Mouse (Mus musculus) stomach, postnatal 0 days (tissue): ENCODE data around the gene Kmt5b. TPM values are rescaled to one million over a fixed set of nuclear protein-coding genes. Genes with fewer than 3 reads are reported as not detected.

Source experiments
- ATAC-seq: fragments of 200-750 bp; cut with Nextera tagmentation; 2 replicates; pipeline ENCODE4 v1.8.0; 2017; ENCODE audit not compliant: low FRiP score, low TSS enrichment
- DNase-seq: peaks from one replicate; pipeline ENCODE4 v3.0.0-alpha.2; 2016; ENCODE audit warnings: low spot score
- H3K27ac ChIP-seq: fragments of 300-500 bp; sonication (generic); replicated peaks from 2 replicates; pipeline ENCODE4 v1.5.1; 2014; ENCODE audit warnings: mild to moderate bottlenecking, control low read depth
- H3K27me3 ChIP-seq: fragments of 300-500 bp; sonication (generic); 2 replicates; pipeline ENCODE4 v1.6.1; 2014; ENCODE audit warnings: low read length; ENCODE audit not compliant: control insufficient read depth, insufficient read depth
- H3K36me3 ChIP-seq: fragments of 300-500 bp; sonication (generic); 2 replicates; pipeline ENCODE4 v1.6.1; 2014; ENCODE audit warnings: low read length, mixed read lengths; ENCODE audit not compliant: control insufficient read depth, insufficient read depth
- H3K4me1 ChIP-seq: fragments of 300-500 bp; sonication (generic); replicated peaks from 2 replicates; pipeline ENCODE4 v1.6.1; 2014; ENCODE audit warnings: antibody characterized with exemption; ENCODE audit not compliant: control insufficient read depth, insufficient read depth
- H3K4me2 ChIP-seq: fragments of 300-500 bp; sonication (generic); replicated peaks from 2 replicates; pipeline ENCODE4 v1.6.1; 2014; ENCODE audit warnings: low read depth, mild to moderate bottlenecking, control low read depth, moderate library complexity
- H3K4me3 ChIP-seq: fragments of 300-500 bp; sonication (generic); 2 replicates; pipeline ENCODE4 v1.5.1; 2014; ENCODE audit warnings: low read depth, low read length, control low read depth
- H3K9ac ChIP-seq: fragments of 300-500 bp; sonication (generic); 2 replicates; pipeline ENCODE4 v1.6.1; 2014; ENCODE audit warnings: mild to moderate bottlenecking, low read length, control low read depth, mixed read lengths
- H3K9me3 ChIP-seq: fragments of 300-500 bp; sonication (generic); 2 replicates; pipeline ENCODE4 v1.6.1; 2016; ENCODE audit warnings: low read length; ENCODE audit not compliant: control insufficient read depth
- CTCF ChIP-seq: IDR thresholded peaks from 2 replicates; pipeline ENCODE4 v1.5.1; 2016; ENCODE audit warnings: antibody characterized with exemption, low read depth, mild to moderate bottlenecking, moderate library complexity
- EP300 ChIP-seq: optimal IDR thresholded peaks from 2 replicates; pipeline ENCODE3; 2016; ENCODE audit warnings: antibody characterized with exemption
- WGBS: fragments of 180-500 bp; shearing (Covaris S2); extraction: QIAGEN DNeasy Blood & Tissue Kit; methylation state at CpG from one replicate; pipeline ENCODE4 v1.1.7; 2014; 5-methylcytosine and 5-hydroxymethylcytosine counted together
- polyA plus RNA-seq: library from polyadenylated mRNA; unstranded; fragments of >200 nt; fragmentation: Nextera tagmentation; extraction: Ambion mirVana; gene quantifications from 2 replicates; pipeline ENCODE4 v1.2.1, GENCODE M21; 2015

Kmt5b gene
- polyA plus RNA-seq, 1 experiment from 2014 or later, result 12.4 TPM

- Histone ChIP-seq H3K27me3 (no peaks in the 10 kb centered on the region), H3K4me2 (no peak overlapping the region), H3K27ac (no peak overlapping the region), H3K9me3 (no peaks in the 10 kb centered on the region), H3K36me3 (no peaks in the 10 kb centered on the region), H3K9ac (no peak overlapping the region), H3K4me3 (no peak overlapping the region), H3K4me1 (0 out of 2 replicates have a peak, but pooled peaks cover 3% of the 10 kb centered on the region)
- WGBS, result 49% methylated on average over 2 of the region's 2 CpGs
- TF ChIP-seq EP300, result no peak
- peak; percentile 61 for TF ChIP-seq CTCF
- DNase-seq, result peak; percentile 25
- ATAC-seq, result no peak
Measured at GRCm38 (mm10) chr19:3774159-3774558, 6.9 kb downstream of the Kmt5b start.

DNA sequence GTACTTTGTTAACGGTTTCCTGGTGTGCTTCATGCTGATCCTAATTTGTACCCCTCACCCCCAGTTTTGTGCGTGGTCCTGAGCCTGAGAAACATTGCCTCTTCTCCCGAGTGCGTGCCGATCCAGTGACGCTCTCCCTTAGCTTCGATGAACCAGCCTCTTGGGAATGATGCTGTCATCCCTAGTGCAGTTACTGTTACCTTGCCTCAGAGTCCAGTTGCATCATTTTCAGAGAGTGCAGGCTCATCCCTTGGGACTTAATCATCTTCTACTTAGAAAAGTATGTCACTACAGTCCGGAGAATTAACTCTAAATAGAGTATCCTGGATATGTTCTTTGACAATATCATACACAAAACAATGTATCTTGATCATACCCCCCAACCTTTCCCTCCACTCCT lies 11.5 kb downstream of the Kmt5b start:
- H3K27me3 ChIP-seq, result no peaks in the 10 kb centered on the region
- no peak overlapping the region for H3K4me3 ChIP-seq
- H3K36me3 ChIP-seq, result no peaks in the 10 kb centered on the region
- WGBS, result 84% methylated on average over 8 of the region's 8 CpGs
- H3K4me2 ChIP-seq, result no peak overlapping the region
- H3K9ac ChIP-seq, result no peak overlapping the region
- no peak for TF ChIP-seq CTCF
- TF ChIP-seq EP300, result no peak
- H3K4me1 ChIP-seq, result no peaks in the 10 kb centered on the region
- no peaks in the 10 kb centered on the region for H3K9me3 ChIP-seq
- DNase-seq (no peak), ATAC-seq (no peak)
- no peak overlapping the region for H3K27ac ChIP-seq

DNA sequence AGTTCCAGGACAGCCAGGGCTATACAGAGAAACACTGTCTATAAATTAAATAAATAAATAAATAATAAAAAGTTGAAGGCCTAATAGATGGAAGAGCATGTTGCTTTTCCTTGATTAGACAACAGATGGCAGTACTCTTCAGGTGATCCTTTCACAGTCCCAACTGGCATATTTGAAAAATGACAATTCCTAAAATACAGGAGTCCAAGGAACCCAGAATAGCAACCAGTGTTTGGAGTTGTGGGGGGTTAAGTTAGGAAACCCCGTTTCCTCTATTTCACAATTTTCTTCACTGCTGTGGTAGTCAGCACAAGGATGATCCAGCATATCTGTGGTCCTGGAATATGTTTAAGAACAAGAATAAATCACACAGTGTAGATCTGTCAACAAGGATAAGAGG lies 22.9 kb downstream of the Kmt5b start:
- DNase-seq, result no peak

DNA sequence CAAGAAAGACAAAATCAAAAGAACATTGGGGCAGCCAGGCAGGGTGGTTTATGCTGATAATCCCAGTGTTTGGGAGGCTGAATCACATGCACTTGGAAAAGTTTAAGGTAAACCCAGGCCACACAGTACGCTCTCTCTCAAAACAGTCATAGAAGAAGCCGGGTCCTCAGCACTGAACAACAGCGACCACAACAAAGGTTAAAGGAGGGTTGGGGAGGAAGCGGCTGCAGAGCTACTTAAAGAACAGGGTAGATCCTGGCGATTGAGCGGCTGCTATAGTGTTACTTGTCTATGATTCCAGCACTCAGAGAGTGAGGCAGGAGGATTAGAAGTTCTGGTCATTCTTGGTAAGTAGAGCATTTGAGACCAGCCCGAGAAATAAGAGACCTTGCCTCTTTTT lies 38.3 kb downstream of the Kmt5b start:
- no peak overlapping the region for H3K4me2 ChIP-seq
- ATAC-seq (no peak), DNase-seq (no peak)
- no peak overlapping the region for H3K27ac ChIP-seq
- H3K9me3 ChIP-seq, result no peaks in the 10 kb centered on the region
- H3K4me1 ChIP-seq, result no peaks in the 10 kb centered on the region
- H3K9ac ChIP-seq, result no peak overlapping the region
- WGBS, result 78% methylated on average over 7 of the region's 7 CpGs
- peaks cover 26% of the 10 kb centered on the region for H3K36me3 ChIP-seq
- TF ChIP-seq EP300 (no peak), CTCF (no peak)
- no peak overlapping the region for H3K4me3 ChIP-seq
- H3K27me3 ChIP-seq, result no peaks in the 10 kb centered on the region

More for the DNA sequence above, 22.9 kb downstream of the Kmt5b start:
- TF ChIP-seq CTCF (peak; percentile 43), EP300 (no peak)
- Histone ChIP-seq H3K9me3 (no peaks in the 10 kb centered on the region), H3K9ac (no peak overlapping the region), H3K27me3 (no peaks in the 10 kb centered on the region), H3K4me3 (no peak overlapping the region), H3K4me1 (no peaks in the 10 kb centered on the region), H3K27ac (no peak overlapping the region), H3K4me2 (no peak overlapping the region), H3K36me3 (peaks cover 10% of the 10 kb centered on the region; the same call in 1 of the 2 replicates)
- WGBS, result 72% methylated on average over 1 of the region's 1 CpGs
- no peak for ATAC-seq

- Histone ChIP-seq H3K36me3 (peaks cover 23% of the 10 kb centered on the region), H3K27ac (no peak overlapping the region), H3K4me1 (no peaks in the 10 kb centered on the region), H3K27me3 (no peaks in the 10 kb centered on the region), H3K9ac (no peak overlapping the region), H3K4me3 (no peak overlapping the region), H3K4me2 (no peak overlapping the region), H3K9me3 (no peaks in the 10 kb centered on the region)
- ATAC-seq (no peak), DNase-seq (no peak)
- 92% methylated on average over 10 of the region's 10 CpGs for WGBS
- TF ChIP-seq CTCF (no peak), EP300 (no peak)
Measured at GRCm38 (mm10) chr19:3810536-3811233, 43.5 kb downstream of the Kmt5b start.

DNA sequence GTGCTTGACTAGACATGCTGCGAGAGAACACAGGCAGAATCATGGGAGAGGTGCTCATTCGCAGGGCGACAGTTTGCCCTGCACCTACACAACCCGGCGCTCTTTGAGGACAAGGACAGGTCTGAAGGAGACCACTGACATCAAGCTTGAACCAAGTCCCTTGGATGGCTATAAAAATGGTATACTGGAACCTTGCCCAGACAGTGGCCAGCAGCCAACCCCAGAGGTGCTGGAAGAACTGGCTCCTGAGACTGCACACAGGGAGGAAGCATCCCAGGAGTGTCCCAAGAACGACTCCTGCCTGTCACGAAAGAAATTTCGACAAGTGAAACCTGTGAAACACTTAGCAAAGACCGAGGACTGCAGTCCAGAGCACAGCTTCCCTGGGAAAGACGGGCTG lies 47.2 kb downstream of the Kmt5b start:
- no peak for DNase-seq
- H3K4me1 ChIP-seq, result no peaks in the 10 kb centered on the region
- H3K9me3 ChIP-seq, result no peaks in the 10 kb centered on the region
- H3K4me2 ChIP-seq, result no peak overlapping the region
- no peak overlapping the region for H3K9ac ChIP-seq
- 83% methylated on average over 10 of the region's 10 CpGs for WGBS
- no peak for ATAC-seq
- peaks cover 16% of the 10 kb centered on the region for H3K36me3 ChIP-seq
- no peak overlapping the region for H3K27ac ChIP-seq
- H3K27me3 ChIP-seq, result no peaks in the 10 kb centered on the region
- no peak for TF ChIP-seq EP300
- no peak for TF ChIP-seq CTCF
- no peak overlapping the region for H3K4me3 ChIP-seq
